Mouse (Mus musculus): ENCODE measurements around the gene Ogfod1.
A peak's percentile ranks its signal among the peaks of the same experiment; 100 is the strongest.

The Ogfod1 gene

GRCm38 (mm10) chr8:94068793-94069192 lies 31.8 kb downstream of the Ogfod1 start:
- DNase-seq (ENCODE audit: low spot score in 2 of 2), result no peak

- no peak for DNase-seq (ENCODE audit: low spot score in 2 of 2)
Observed at GRCm38 (mm10) chr8:94076461-94077192, 39.6 kb downstream of the Ogfod1 start.

- no peak for DNase-seq (ENCODE audit: low spot score in 2 of 2)
Observed at GRCm38 (mm10) chr8:94087964-94088363, 51.0 kb downstream of the Ogfod1 start.

- DNase-seq (ENCODE audit: low spot score in 2 of 2), result no peak
Observed at GRCm38 (mm10) chr8:94089715-94090114, 52.7 kb downstream of the Ogfod1 start.

GRCm38 (mm10) chr8:94092848-94093247 lies 55.9 kb downstream of the Ogfod1 start:
- no peak for DNase-seq (ENCODE audit: low spot score in 2 of 2)

GRCm38 (mm10) chr8:94094281-94094680 lies 57.3 kb downstream of the Ogfod1 start:
- DNase-seq (ENCODE audit: low spot score in 2 of 2), result no peak

- DNase-seq (ENCODE audit: low spot score in 2 of 2), result peak; percentile 99
Observed at GRCm38 (mm10) chr8:94098081-94098974, 61.3 kb downstream of the Ogfod1 start, which contains the start of gene Bbs2. Gene Bbs2 (minus strand): TSS chr8:94098928.

- DNase-seq (ENCODE audit: low spot score in 2 of 2), result no peak
Observed at GRCm38 (mm10) chr8:94098996-94099395, 62.0 kb downstream of the Ogfod1 start.

- peak; percentile 50 to 57 for DNase-seq (ENCODE audit: low spot score in 2 of 2)
Observed at GRCm38 (mm10) chr8:94104146-94104545, 67.1 kb downstream of the Ogfod1 start.

- no peak for DNase-seq (ENCODE audit: low spot score in 2 of 2)
Observed at GRCm38 (mm10) chr8:94107871-94108270, 70.9 kb downstream of the Ogfod1 start.

GRCm38 (mm10) chr8:94109396-94109795 lies 72.4 kb downstream of the Ogfod1 start:
- no peak for DNase-seq (ENCODE audit: low spot score in 2 of 2)

GRCm38 (mm10) chr8:94109835-94110234 lies 72.8 kb downstream of the Ogfod1 start:
- no peak for DNase-seq (ENCODE audit: low spot score in 2 of 2)

- no peak for DNase-seq (ENCODE audit: low spot score in 2 of 2)
Observed at GRCm38 (mm10) chr8:94110526-94111177, 73.7 kb downstream of the Ogfod1 start.

- DNase-seq (ENCODE audit: low spot score in 2 of 2), result no peak
Observed at GRCm38 (mm10) chr8:94113435-94113834, 76.4 kb downstream of the Ogfod1 start.

GRCm38 (mm10) chr8:94113972-94114371 lies 77.0 kb downstream of the Ogfod1 start:
- DNase-seq (ENCODE audit: low spot score in 2 of 2), result no peak
